Mouse (Mus musculus) neural tube, embryonic 13.5 days (tissue): ENCODE data around the gene Abcb10. TPM values are rescaled to one million over a fixed set of nuclear protein-coding genes. Genes with fewer than 3 reads are reported as not detected.

Source experiments
- ATAC-seq: fragments of 200-750 bp; cut with Nextera tagmentation; 2 replicates; pipeline ENCODE4 v1.8.0; 2017; ENCODE audit warnings: low read depth, mild to moderate bottlenecking, moderate TSS enrichment, moderate library complexity
- H3K27ac ChIP-seq: fragments of 300-500 bp; sonication (generic); replicated peaks from 2 replicates; pipeline ENCODE4 v1.5.1; 2015; ENCODE audit warnings: moderate library complexity, mild to moderate bottlenecking, inconsistent platforms
- H3K27me3 ChIP-seq: fragments of 300-500 bp; sonication (generic); 2 replicates; pipeline ENCODE4 v1.6.1; 2015; ENCODE audit warnings: mild to moderate bottlenecking, inconsistent platforms
- H3K36me3 ChIP-seq: fragments of 300-500 bp; sonication (generic); 2 replicates; pipeline ENCODE4 v1.6.1; 2015; ENCODE audit warnings: mild to moderate bottlenecking, inconsistent platforms
- H3K4me1 ChIP-seq: fragments of 300-500 bp; sonication (generic); replicated peaks from 2 replicates; pipeline ENCODE4 v1.6.1; 2015; ENCODE audit warnings: inconsistent platforms
- H3K4me2 ChIP-seq: fragments of 300-500 bp; sonication (generic); 2 replicates; pipeline ENCODE4 v1.6.1; 2015; ENCODE audit warnings: inconsistent platforms, mild to moderate bottlenecking, moderate library complexity
- H3K4me3 ChIP-seq: fragments of 300-500 bp; sonication (generic); 2 replicates; pipeline ENCODE4 v1.5.1; 2015; ENCODE audit warnings: mild to moderate bottlenecking, inconsistent platforms
- H3K9ac ChIP-seq: fragments of 300-500 bp; sonication (generic); 2 replicates; pipeline ENCODE4 v1.6.1; 2015; ENCODE audit warnings: moderate library complexity, mild to moderate bottlenecking, inconsistent platforms
- H3K9me3 ChIP-seq: fragments of 300-500 bp; sonication (generic); 2 replicates; pipeline ENCODE4 v1.6.1; 2016; ENCODE audit warnings: inconsistent platforms
- WGBS: fragments of 180-500 bp; shearing (Covaris S2); methylation state at CpG from one replicate; pipeline ENCODE4 v1.1.7; 2015; 5-methylcytosine and 5-hydroxymethylcytosine counted together
- polyA plus RNA-seq: library from polyadenylated mRNA; unstranded; fragments of >200 nt; fragmentation: Nextera tagmentation; extraction: Ambion mirVana; gene quantifications from 2 replicates; pipeline ENCODE4 v1.2.1, GENCODE M21; 2015

The Abcb10 gene
- polyA plus RNA-seq, 1 experiment from 2014 or later, result 12.4 TPM

- Histone ChIP-seq H3K27me3 (no peaks in the 10 kb centered on the region), H3K9me3 (no peaks in the 10 kb centered on the region), H3K9ac (no peak overlapping the region), H3K27ac (no peak overlapping the region), H3K4me3 (no peak overlapping the region), H3K4me1 (no peaks in the 10 kb centered on the region), H3K4me2 (no peak overlapping the region), H3K36me3 (peaks cover 92% of the 10 kb centered on the region)
- no peak for ATAC-seq
- 95% methylated on average over 10 of the region's 10 CpGs for WGBS
Observed at GRCm38 (mm10) chr8:124002546-124003108, 19.7 kb upstream of the Abcb10 start.

GRCm38 (mm10) chr8:123999568-123999967 lies 16.6 kb upstream of the Abcb10 start:
- 79% methylated on average over 2 of the region's 2 CpGs for WGBS
- H3K27ac ChIP-seq, result no peak overlapping the region
- H3K4me1 ChIP-seq, result no peaks in the 10 kb centered on the region
- no peak overlapping the region for H3K9ac ChIP-seq
- no peaks in the 10 kb centered on the region for H3K27me3 ChIP-seq
- no peaks in the 10 kb centered on the region for H3K9me3 ChIP-seq
- no peak overlapping the region for H3K4me3 ChIP-seq
- H3K4me2 ChIP-seq, result no peak overlapping the region
- peaks cover 83% of the 10 kb centered on the region for H3K36me3 ChIP-seq
- no peak for ATAC-seq

GRCm38 (mm10) chr8:123993997-123994396 lies 11.1 kb upstream of the Abcb10 start:
- H3K9ac ChIP-seq, result no peak overlapping the region
- peaks cover 47% of the 10 kb centered on the region for H3K36me3 ChIP-seq
- no peak overlapping the region for H3K4me2 ChIP-seq
- no peak for ATAC-seq
- H3K9me3 ChIP-seq, result no peaks in the 10 kb centered on the region
- WGBS, result 97% methylated on average over 3 of the region's 3 CpGs
- no peaks in the 10 kb centered on the region for H3K27me3 ChIP-seq
- H3K27ac ChIP-seq, result no peak overlapping the region
- no peaks in the 10 kb centered on the region for H3K4me1 ChIP-seq
- H3K4me3 ChIP-seq, result no peak overlapping the region

DNA sequence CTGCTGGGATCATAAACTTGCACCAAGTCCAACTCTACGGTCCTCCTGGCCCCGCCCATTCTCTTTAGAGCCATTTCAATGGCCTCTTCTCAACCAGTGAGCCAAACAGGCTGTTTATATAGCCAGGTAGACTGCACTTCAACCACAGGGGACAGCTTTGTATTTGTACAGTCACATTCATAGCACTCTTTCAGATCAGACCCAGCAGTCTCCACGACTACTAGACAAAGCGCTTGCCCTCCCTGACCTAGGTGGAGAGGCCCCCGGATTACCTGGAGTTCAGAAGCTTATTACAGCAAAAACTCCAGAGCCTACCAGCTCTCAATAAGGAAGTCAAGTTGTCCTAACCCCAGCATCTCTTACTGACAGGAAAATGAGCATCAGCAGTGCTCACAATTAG lies 10.7 kb upstream of the Abcb10 start:
- Histone ChIP-seq H3K4me3 (no peak overlapping the region), H3K27me3 (no peaks in the 10 kb centered on the region), H3K4me2 (no peak overlapping the region), H3K27ac (no peak overlapping the region), H3K36me3 (peaks cover 43% of the 10 kb centered on the region), H3K9ac (no peak overlapping the region), H3K4me1 (no peaks in the 10 kb centered on the region), H3K9me3 (no peaks in the 10 kb centered on the region)
- WGBS, result 94% methylated on average over 5 of the region's 5 CpGs
- no peak for ATAC-seq

DNA sequence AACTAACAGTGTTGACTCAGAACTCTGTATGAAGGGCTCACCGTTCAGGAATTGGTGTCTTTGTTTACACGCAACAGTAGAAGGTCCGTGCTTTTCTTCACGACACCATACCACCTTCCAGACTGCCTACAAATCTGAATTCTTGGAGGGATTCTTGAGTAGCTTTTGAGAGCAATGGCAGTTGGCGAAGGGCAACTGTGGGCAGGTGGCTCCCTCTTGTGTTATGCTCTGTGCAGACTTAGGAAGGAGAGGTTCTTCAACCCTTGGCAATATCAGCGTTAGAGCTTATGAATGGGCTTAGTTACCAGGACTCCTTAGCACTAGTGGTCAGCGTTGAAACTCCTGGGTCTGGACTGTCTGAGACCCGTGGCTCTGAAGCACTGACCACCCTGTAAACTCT lies 9.7 kb upstream of the Abcb10 start:
- WGBS, result 87% methylated on average over 8 of the region's 8 CpGs
- peaks cover 36% of the 10 kb centered on the region for H3K36me3 ChIP-seq
- H3K4me1 ChIP-seq, result no peaks in the 10 kb centered on the region
- H3K27ac ChIP-seq, result no peak overlapping the region
- no peak overlapping the region for H3K4me2 ChIP-seq
- H3K9ac ChIP-seq, result no peak overlapping the region
- H3K4me3 ChIP-seq, result no peak overlapping the region
- ATAC-seq, result no peak
- H3K27me3 ChIP-seq, result no peaks in the 10 kb centered on the region
- no peaks in the 10 kb centered on the region for H3K9me3 ChIP-seq

DNA sequence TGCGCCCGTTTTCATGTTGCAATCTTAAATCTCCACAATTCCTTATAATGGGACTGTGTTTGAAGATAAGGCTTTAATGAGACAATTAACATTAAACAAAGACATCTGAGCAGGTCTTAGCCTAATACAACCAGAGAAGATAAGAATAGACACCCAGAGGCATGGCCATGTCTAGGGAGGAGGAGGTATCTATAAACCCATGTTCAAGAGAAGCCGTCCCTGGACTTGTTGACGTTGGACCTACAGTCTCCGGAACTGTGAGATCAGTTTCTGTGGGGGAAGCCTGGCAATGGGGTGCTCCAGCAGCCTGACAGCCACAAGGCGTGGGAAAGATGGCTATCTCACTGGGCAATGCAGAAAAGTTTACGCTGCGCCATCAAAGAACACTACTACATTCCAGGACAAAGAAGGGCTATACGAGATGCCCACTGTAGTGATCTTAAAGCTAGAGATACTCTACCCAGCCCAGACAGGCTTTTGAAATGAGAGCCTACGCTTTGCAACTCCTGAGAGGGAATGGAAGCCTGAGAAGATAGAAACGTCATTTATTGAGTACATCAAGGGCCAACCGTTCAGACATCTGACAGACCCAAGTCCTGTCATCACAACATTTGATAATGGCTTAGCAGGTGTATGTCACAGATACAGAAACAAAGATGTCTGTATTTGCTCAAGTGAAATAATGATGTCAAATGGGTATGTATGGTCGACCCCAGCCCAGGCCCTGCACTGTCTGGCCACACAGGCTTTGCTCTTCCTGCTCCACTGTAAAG lies 7.5 kb upstream of the Abcb10 start:
- WGBS, result 96% methylated on average over 13 of the region's 13 CpGs

GRCm38 (mm10) chr8:123989128-123989527 lies 6.2 kb upstream of the Abcb10 start:
- Histone ChIP-seq H3K9me3 (no peaks in the 10 kb centered on the region), H3K27me3 (no peaks in the 10 kb centered on the region), H3K4me1 (no peaks in the 10 kb centered on the region), H3K27ac (no peak overlapping the region), H3K4me3 (no peak overlapping the region), H3K4me2 (no peak overlapping the region), H3K36me3 (0 out of 2 replicates have a peak, but pooled peaks cover 10% of the 10 kb centered on the region), H3K9ac (no peak overlapping the region)
- no peak for ATAC-seq
- WGBS, result 82% methylated on average over 7 of the region's 7 CpGs

More for the DNA sequence above, 7.5 kb upstream of the Abcb10 start:
- ATAC-seq, result no peak
- H3K27ac ChIP-seq, result no peak overlapping the region
- H3K9ac ChIP-seq, result no peak overlapping the region
- peaks cover 21% of the 10 kb centered on the region for H3K36me3 ChIP-seq
- no peak overlapping the region for H3K4me2 ChIP-seq
- H3K27me3 ChIP-seq, result no peaks in the 10 kb centered on the region
- no peak overlapping the region for H3K4me3 ChIP-seq
- H3K9me3 ChIP-seq, result no peaks in the 10 kb centered on the region
- H3K4me1 ChIP-seq, result no peaks in the 10 kb centered on the region

GRCm38 (mm10) chr8:123988605-123989038 lies 5.7 kb upstream of the Abcb10 start:
- no peak for ATAC-seq
- 0 out of 2 replicates have a peak, but pooled peaks cover 4% of the 10 kb centered on the region for H3K36me3 ChIP-seq
- no peaks in the 10 kb centered on the region for H3K9me3 ChIP-seq
- no peaks in the 10 kb centered on the region for H3K27me3 ChIP-seq
- H3K4me2 ChIP-seq, result no peak overlapping the region
- H3K4me1 ChIP-seq, result no peaks in the 10 kb centered on the region
- no peak overlapping the region for H3K9ac ChIP-seq
- 82% methylated on average over 6 of the region's 6 CpGs for whole genome bisulfite sequencing
- H3K27ac ChIP-seq, result no peak overlapping the region
- no peak overlapping the region for H3K4me3 ChIP-seq

DNA sequence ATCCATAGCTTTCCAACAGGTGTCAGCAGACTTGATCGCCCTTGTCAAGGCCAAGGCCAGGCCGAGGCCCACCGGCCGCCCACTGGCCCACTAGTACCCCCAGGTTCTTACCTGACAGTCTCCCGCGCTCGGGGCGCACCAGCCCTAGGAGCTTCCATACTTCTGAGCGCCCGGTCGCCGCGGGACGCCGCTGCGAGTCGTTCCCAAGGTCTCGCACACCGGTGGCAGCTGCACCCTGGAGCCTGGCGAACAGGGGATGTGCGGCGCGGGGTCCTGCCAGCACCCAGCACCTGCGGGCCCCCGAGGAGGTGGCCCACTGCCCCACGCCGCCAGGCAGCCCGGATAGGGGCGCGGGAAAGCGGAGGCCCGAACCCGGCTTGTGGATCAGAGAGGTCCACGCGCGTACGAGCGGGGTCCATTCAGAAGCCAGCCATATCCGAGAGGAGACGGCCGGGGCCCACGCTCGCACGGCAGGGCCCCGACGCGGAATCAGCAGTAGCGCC lies 580 bp downstream of the Abcb10 start:
- Histone ChIP-seq H3K4me2 (peak overlapping the region; percentile 92), H3K27ac (peak overlapping the region; percentile 82), H3K27me3 (no peaks in the 10 kb centered on the region), H3K4me1 (peaks cover 30% of the 10 kb centered on the region), H3K9ac (peak overlapping the region; percentile 86), H3K4me3 (peak overlapping the region; percentile 82), H3K36me3 (no peaks in the 10 kb centered on the region), H3K9me3 (no peaks in the 10 kb centered on the region)
- under 1% methylated on average over 48 of the region's 48 CpGs for WGBS
- peak; percentile 60 for ATAC-seq

DNA sequence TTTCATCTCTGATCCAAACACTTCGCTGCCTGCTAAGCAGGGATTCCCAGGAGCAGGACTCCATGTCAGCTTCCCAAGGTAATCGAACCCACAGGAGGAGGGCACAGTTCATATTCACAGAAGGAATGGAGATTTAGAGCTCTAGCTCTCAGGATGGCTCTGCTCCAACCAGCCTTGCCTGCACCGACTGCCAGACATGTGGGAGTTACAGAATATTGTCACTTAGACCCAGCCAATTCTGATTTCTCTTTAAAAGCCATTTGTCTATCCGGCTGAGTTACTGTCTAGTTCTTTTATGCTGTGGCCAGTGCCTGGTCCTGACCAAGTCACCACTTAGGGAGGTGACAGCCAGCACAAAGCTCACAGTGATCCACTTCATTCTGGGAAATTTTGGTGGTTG lies 1.2 kb downstream of the Abcb10 start:
- Histone ChIP-seq H3K27me3 (no peaks in the 10 kb centered on the region), H3K4me2 (peak overlapping the region; percentile 92), H3K4me3 (peak overlapping the region; percentile 82), H3K4me1 (peaks cover 30% of the 10 kb centered on the region), H3K9me3 (no peaks in the 10 kb centered on the region), H3K36me3 (no peaks in the 10 kb centered on the region), H3K9ac (peak overlapping the region; percentile 58), H3K27ac (no peak overlapping the region)
- no peak for ATAC-seq
- WGBS, result 42% methylated on average over 4 of the region's 4 CpGs

GRCm38 (mm10) chr8:123980239-123980638 lies 2.7 kb downstream of the Abcb10 start:
- no peaks in the 10 kb centered on the region for H3K36me3 ChIP-seq
- no peaks in the 10 kb centered on the region for H3K9me3 ChIP-seq
- peak overlapping the region; percentile 12; the same call in 1 of the 2 replicates for H3K9ac ChIP-seq
- 81% methylated on average over 4 of the region's 4 CpGs for WGBS
- ATAC-seq, result no peak
- H3K4me2 ChIP-seq, result 0 out of 2 replicates have a peak overlapping the region, but pooled peaks have one; percentile 3
- H3K4me3 ChIP-seq, result no peak overlapping the region
- peaks cover 30% of the 10 kb centered on the region for H3K4me1 ChIP-seq
- H3K27me3 ChIP-seq, result no peaks in the 10 kb centered on the region
- no peak overlapping the region for H3K27ac ChIP-seq

DNA sequence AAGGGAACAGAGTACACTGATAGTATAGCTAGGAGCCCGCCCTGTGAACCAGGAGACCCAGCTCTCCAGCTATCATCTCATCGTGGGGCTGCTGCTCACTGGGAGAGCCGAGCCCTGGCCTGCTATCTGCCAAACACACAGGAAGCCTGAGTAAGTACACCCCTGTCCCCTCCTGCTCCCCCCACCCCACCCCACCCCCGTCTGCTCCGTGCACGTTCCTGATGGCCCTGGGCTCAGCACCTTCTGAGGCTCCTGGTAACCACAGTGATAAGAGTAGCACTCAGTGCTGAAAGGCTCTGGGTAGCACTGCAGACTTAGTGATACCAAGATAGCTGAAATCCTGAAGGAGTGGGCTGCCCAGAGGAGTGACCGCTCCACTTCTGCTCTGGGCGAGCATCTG lies 4.0 kb downstream of the Abcb10 start:
- H3K9ac ChIP-seq, result no peak overlapping the region
- H3K9me3 ChIP-seq, result no peaks in the 10 kb centered on the region
- no peaks in the 10 kb centered on the region for H3K27me3 ChIP-seq
- 80% methylated on average over 8 of the region's 8 CpGs for WGBS
- no peaks in the 10 kb centered on the region for H3K36me3 ChIP-seq
- H3K27ac ChIP-seq, result no peak overlapping the region
- H3K4me3 ChIP-seq, result no peak overlapping the region
- H3K4me1 ChIP-seq, result peaks cover 30% of the 10 kb centered on the region
- no peak overlapping the region for H3K4me2 ChIP-seq
- no peak for ATAC-seq
